Mouse (Mus musculus) G1E (cell line): ENCODE results near the gene Ech1.

Experiments
- CTCF ChIP-seq: IDR thresholded peaks from 2 replicates; pipeline ENCODE4 v1.5.1; 2012; ENCODE audit warnings: low read depth, low read length, inconsistent platforms, mixed read lengths
- TAL1 ChIP-seq: conservative IDR thresholded peaks from 2 replicates; pipeline ENCODE4 v1.6.1; 2012; ENCODE audit warnings: low read depth, low read length, inconsistent platforms, mixed read lengths

GRCm38 (mm10) chr7:28847273-28847672, 22.3 kb downstream of the Ech1 start:
- TF ChIP-seq CTCF (no peak), TAL1 (no peak)
